Mouse (Mus musculus): ENCODE measurements around the gene Evc.

The Evc gene

DNA sequence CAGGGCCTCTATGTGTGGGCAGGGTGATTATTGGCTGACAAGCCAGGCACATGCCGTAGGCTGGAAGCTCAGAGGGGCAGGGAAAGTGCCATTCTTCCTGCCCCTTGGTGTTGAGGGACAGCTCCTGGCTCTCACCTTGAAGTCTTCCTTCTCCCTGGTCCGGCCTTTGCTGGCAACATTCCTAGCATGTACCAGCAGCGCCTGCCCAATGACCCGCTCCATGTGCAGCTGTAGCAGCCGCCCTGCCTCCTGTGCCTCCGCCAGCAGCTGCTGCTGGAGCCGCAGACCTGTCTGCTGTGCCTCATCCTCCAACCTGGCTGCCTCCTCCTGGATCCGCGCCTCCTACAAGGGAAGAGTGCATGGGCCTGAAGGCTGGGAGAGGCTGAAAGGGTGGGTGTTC is 26.7 kb downstream of the Evc start:
- DNase-seq (ENCODE audit: low spot score in 2 of 2): no peak

DNA sequence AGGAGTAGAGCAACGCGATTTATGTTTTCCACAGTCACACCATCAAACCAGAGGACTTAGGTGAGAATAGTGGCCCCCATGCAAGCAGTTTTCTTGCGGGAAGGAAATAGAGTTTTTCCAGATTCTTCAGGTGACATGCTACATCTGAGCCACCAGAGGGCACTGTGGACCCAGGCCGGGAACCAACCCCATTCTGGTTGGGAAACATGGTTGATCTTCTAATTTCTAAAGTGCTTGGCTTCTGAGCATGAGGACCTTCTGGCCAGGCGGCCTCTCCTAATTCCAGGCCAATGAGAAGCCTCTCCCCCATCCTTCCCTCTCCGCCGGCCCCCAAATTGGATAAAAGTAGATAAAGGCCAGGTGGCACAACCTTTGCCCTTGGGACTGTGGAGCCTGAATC is 38.3 kb downstream of the Evc start:
- DNase-seq (ENCODE audit: low spot score in 2 of 2): peak in 1 of 2 experiments; percentile 25

DNA sequence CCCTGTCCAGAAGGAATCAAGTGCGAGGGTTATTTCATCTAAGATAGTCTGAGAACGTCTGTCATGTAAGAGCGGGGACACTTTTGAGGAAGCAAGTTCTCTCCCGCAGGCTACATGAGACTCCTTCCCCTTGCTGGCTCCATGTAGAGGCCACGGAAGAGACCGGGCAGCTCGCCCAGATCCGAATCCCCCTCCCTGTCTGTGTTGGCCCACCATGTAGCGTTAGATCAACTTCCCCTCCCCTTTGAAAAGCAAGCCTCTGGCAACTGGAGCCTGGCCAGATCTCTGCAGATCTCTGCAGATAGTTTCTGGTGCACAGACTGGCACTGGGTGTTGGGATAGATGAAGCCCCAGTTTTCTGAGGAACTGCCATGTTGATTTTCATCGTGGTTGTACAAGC is 40.0 kb downstream of the Evc start:
- DNase-seq (ENCODE audit: low spot score in 2 of 2): no peak

DNA sequence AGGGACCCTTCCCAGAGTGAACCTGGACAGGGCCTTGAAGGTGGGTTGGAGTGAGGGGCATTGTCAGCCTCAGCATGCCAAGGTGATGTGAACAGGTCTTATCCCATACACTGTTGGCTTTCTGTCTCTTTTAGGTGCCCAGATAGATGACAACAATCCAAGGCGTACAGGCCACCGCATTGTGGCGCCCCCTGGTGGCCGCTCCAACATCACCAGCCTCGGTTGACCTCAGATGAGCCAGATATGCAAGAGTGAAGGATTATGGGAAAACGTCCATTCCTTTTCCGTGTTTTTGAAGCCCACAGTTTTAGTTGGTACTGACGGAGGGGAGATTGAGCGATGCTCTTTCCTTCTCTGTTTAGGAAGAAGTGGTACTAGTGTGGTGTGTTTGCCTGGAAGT is 45.7 kb downstream of the Evc start:
- DNase-seq (ENCODE audit: low spot score in 2 of 2): no peak

DNA sequence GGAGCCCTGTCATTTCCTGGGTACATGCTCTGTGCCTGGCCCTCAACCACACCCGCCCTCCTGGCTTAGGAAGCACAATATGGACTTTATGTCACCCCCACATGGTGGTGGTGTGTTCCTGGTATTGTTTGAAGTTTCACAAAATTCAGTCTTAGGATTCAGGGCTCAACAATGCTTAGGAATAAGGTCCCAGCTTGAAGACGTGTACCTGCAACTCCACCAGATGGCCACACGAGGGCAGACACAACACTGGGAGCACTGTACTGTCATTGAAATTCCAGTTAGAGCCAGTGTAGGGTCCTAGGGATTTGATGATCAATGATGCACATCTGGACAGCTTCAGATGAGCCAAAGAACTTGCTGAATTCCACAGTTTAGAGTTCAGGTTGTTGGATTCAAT is 47.5 kb downstream of the Evc start:
- no peak for DNase-seq (ENCODE audit: low spot score in 2 of 2)

DNA sequence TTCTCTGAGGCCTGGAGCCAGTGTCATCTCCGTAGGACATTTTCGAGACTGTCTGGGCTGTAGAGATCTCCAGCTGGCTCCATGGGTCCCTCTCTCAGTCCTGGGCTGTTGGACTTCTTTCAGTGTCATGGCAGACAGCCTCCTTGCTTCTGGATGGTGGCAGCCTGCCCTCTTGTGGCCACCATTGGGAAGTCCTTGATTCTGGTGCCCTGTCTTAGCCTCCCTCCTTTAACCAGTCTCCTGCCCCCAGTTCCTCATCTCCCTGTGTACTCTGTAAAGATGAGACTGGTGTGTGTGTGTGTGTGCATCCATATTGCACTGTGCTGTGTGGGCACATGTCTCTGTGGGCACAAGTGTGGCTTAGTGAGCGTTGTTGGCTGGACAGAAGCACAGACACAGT is 48.3 kb downstream of the Evc start:
- DNase-seq (ENCODE audit: low spot score in 2 of 2): peak in 1 of 2 experiments; percentile 43

DNA sequence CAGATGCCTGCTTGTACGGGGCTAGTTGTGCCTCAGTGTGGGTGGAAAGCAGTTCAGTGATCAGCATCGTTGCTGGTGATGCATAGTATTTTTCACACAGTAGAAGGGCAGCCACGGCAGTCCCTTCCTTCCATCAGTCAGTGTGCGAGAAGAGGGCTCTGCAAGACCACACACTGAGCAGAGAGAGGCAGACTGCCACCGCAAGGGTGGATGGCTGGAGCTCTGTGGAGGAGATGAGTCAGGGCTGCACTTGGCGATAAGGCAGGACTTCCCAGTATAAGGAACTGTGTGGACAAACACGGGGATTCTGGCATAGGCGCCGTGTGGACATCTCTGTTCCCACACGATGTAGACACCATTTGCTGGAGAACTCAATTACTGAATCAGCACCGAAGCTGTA is 55.7 kb downstream of the Evc start:
- no peak for DNase-seq (ENCODE audit: low spot score in 2 of 2)

DNA sequence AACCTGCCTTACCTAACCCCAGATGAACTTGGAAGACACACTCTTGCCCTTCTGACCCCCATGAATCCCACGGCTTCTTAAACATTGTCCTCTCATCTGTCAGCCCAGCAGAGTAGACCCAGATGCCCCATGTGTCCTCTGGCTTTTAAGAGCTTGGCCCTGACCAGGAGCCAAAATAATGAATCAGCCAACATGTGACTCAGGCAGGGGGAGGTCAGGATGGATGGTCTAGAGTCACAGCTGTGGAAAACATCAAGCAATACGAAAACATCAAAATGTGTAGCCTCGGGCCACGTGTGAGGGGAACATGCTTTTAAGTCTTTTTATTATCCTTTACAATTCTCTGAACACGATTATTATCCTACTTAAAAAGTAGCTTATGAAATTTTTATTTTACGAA is 72.9 kb downstream of the Evc start:
- no peak for DNase-seq (ENCODE audit: low spot score in 2 of 2)

DNA sequence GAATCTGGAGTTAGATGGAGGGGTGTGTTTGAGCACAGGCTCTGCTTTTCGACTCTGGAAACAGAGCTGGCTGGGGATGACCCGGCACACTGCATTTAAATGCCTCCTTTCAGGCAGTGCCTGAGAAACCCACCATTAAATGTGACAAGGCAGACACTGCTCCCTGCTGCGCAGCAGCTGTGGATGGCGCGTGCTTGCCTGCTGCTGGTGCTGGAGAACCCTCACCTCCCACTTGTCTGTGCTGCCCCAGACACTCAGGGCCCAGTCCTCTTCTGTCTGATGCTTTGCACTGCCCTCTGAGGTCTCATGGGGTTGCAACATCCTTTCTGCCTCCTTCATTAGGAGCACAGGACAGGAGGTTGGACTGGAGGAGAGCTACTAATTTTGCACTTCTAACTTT is 75.0 kb downstream of the Evc start:
- DNase-seq (ENCODE audit: low spot score in 2 of 2): no peak

DNA sequence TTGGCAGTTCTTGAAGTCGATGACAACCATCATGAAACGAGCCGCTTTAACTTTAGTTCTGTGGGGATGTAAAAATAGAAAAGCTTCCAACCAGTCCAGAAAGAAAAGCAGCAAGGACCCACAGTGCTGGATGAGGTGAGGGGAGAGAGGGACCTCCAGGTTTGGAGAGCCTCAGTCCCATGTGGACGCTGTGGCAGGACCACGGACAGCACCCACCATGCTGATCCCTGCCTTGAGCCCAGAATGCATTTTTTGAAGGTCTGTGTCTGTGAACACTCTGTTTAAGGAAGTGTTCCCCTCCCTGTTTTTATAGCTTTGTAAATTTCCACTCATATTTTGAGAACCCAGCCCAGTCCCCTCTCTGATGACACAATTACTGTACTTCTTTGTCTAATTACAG is 79.5 kb downstream of the Evc start:
- DNase-seq (ENCODE audit: low spot score in 2 of 2): peak in 1 of 2 experiments; percentile 43

DNA sequence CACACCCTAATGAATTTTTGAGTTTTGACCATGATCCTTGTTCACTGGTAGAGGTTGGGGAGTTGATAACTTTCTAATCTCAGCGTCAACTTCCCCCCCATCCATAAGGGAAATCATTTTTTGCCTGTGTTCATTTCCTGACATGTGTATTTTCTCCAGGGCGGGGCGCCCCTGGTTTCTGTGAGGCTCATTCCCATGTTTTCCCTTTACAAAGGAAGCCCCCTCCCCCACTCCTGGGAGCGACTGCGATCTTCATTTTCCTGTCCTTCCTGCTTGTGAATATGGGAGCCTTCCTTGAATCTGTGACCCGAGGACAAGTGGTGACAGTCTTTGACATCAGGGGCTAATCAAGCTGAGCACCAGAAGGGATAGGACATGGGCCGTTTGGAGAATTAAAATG is 79.9 kb downstream of the Evc start:
- DNase-seq (ENCODE audit: low spot score in 2 of 2): no peak

DNA sequence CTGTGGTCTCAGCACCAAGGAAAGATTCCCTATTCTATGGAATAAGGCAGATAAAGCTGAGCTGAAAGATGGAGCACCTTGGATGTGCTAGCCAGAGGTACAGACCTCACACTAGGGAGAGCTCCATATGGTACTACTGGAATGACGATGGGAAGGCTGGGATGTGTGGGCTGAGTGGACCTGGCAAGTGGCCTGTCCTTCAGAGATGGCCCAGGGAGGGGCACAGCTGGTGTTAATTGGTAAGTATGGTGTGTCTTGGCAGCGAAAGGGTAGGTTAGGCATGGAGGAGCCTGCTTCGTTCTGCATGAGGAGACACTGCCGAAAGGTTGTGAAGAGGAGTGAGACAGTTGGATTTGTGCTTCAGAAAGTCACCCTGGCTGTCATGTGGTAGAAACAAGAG is 82.2 kb downstream of the Evc start:
- no peak for DNase-seq (ENCODE audit: low spot score in 2 of 2)

DNA sequence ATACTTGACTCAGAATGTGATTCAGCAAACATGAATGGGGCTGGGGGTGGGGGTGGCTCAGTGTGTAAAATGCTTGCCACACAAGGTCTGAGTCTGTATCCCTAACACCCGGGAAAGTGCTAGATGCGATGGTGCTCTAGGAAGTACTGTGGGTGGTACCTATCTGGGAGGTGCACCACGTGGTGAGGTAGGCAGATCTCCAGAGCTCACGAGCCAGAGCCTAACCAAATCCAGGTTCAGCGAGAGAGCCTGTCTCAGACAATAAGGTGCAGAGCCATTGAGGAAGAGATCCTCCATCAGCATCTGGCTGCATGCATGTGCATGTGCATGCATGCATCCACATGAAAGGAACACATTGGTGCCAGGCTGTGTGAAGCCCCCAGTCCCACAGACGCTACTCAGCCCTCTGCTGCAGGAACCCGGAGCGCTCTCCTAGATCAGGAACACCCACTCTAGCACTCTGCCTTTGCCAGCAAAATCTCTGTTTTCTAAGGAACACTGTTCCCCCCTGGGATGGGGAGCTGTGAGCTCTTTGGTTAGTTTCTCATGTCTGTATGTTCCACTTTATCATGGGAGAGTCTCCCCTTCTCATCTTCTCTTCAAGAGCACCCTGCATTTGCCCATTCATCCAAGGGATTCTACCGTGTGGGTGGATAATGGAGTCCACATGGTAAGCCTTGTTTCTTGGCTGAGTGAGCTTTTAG is 84.4 kb downstream of the Evc start:
- no peak for DNase-seq (ENCODE audit: low spot score in 2 of 2)

DNA sequence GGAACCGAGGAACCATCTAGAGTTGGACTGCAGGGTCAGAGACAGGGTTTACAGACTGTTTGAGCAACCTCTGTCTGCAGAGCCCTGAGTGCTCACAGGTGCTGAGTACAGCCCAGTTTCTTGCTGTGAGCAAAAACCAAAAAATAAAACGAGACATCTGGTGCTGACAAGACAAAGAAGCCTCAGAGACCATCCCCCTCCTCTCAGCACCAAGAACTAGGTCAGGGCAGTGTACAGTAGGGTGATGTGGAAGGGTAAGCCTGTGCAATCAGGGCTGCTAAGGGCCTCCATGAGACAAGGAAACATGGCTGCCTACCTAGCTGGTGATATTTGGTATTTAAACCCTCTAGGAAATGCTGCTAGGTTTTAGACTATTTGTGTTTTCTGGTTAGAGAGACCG is 85.1 kb downstream of the Evc start:
- DNase-seq (ENCODE audit: low spot score in 2 of 2): no peak

DNA sequence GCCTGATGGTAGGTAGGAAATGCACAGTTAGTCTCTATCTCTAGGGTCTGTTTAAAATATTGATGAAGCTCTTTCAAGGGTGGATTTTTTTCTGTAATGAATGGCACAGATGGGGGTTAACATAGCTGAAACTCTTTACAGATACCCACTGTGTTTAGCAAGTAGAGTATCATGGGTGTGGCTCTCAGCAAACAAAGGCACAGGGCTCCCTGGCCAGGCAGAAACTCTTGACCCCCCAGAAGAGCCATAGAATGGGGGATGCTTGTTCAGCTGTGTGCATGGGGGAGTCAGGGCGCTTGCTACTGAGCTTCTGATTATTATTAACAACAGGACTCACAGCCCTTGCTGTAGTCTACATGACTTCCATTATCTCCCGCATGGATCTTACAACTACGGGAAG is 87.8 kb downstream of the Evc start:
- no peak for DNase-seq (ENCODE audit: low spot score in 2 of 2)

DNA sequence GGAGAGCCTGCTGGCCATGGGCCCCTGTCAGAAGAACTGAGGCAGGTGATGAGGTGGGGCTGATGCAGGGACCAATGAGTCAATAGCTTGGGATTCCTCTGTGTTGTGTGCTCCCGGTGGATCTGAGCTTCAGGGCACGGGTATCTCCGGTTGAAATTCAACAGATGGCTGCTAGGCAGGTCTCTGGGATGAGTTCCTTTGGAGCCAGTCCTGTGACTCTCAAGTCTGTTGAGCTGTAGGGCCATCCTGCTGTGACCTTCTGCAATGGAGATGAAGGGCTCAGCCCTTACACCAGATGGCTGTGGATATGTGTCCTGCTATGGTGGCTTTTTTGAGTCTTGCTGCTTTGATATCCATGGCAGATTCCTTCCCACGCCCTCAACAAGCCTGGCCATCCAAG is 89.2 kb downstream of the Evc start:
- no peak for DNase-seq (ENCODE audit: low spot score in 2 of 2)

DNA sequence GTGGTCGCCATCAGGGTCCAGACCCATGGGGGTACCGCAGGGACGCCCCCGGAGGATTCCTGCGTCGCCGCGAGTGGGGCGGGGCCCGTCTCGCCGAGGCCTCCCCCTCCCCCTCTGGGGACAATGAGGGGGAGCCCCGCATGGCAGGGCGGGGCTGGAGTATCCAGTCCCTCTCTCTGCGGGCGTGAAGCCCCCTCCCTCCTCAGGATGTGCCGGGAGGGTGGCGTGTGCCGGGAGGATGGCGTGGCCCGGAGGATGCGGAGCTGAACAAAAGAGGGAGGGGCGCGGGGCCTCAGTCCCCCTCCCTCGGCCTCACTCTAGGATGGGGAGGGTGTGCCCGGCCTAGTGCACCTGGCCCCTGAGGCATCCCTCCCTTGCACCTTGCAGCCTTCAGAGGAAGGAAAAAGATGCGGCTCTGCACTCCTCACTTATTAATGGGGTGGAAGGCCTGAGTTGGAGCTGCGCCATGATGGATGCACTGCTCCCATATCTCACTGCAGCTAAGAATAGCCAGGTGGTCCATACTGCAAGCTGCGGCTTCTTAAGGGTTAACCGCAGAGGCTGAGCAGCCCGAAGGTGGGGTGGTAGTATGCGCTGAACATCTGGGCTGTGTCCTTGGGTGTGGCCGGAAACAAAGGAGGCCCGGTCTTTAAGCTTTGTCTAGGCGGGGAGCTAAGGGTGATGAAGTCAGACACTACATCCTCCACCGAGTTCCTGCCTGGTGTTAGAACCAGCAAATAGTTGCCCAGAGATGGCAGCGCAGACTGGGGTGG is 90.4 kb downstream of the Evc start:
- no peak for DNase-seq (ENCODE audit: low spot score in 2 of 2)

DNA sequence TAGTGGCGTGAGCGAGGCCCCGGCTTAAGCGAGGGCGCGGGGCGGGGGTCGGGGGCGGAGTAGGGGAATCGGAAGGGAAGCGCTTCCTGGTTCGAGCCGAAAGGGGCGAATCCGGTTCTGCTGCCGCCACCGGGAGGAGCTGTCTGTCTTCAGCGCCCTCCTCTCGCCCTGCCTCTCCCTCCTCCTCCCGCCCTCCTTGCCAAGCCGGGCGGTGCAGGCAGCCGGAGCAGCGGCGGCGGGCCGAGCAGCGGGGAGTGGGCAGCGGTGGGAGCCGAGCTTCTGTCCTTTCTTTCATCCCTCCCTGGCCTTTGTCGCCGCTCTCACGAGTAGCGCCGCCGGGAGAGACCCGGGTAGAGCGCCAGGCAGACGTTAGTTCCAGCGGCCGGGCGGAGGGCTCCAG is 91.0 kb downstream of the Evc start:
- peak in 1 of 2 experiments; percentile 20 for DNase-seq (ENCODE audit: low spot score in 2 of 2)

DNA sequence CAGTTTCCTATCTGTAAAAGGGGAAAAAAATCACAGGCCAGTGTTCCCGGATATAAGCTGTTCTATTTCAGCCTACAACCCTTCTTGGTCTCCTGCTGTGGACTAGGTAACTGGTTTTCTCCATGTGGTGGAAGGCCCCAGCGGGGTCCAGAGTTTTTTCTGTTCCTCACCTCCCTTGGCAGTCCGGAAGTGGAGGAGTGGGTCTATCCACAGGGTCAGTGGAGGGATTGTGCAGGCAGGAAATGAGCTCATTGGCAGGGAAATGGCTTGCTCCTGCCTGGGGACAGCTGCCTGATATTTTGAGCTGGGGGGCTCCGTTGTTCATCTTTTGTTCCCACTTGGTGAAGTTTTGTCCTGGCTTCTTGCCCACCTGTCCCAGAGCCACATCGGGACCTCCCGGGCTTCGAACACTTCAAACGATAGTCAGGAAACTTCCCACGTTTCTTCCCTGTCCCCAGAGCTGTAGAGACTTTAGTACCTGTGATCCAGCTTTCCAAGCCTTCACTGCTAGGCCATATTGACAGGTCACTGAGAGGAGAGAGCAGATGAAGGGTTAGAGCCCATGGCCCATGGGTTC is 91.9 kb downstream of the Evc start:
- DNase-seq (ENCODE audit: low spot score in 2 of 2): no peak

DNA sequence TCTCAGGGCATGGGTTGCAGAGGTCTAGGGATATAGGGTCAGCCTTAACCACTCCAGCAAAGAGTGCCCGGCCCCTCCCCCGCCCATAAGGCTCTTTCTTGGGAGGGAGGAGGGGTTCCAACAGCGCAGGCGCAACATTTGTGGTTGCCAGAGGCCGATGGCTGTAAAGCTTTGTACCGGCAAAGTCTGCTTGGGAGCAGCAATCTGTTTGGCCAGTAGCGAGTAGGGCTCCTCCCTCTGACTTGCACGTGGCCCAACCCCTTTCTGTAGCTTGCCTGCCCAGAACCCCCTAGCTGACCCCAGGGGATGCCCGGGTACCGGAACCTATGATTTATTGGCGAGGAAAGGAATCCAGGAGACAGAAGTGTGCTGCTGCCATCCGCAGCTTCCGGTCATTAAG is 92.5 kb downstream of the Evc start:
- no peak for DNase-seq (ENCODE audit: low spot score in 2 of 2)

DNA sequence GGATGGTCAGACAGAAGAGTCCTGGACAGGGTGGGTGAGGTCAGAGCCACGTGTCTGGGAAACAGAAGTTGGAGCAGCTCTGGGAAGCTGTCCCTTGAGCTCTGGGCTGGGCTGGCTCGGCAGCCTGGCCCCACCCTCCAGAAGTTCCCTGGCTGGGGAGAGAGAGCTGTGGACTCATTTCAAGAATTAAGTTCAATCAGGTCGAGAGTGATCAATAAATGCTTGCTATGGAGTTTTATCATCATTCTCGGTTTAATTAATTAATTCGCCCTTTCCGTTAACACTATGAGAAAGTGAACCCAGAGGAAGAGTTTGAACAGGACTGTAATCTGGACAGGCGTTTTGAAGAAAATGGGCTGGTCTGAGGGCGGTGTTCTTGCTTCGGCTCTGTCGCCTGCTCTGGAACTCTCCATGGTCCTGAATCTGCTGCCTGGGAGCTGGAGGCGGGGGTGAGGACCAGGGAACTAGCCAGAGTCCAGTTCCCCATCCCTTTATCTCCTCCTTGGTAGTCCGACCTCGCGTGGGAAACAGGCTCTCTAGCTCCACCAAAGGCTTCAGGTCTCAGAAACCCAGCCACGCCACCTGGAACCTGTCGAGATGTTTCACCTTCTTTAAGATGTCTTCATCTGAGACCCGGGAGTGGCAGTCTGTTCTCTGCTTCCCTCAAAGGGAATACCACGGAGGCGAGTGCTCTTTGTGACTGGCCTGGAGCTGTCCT is 93.4 kb downstream of the Evc start:
- DNase-seq (ENCODE audit: low spot score in 2 of 2): peak; percentile 11 to 59

DNA sequence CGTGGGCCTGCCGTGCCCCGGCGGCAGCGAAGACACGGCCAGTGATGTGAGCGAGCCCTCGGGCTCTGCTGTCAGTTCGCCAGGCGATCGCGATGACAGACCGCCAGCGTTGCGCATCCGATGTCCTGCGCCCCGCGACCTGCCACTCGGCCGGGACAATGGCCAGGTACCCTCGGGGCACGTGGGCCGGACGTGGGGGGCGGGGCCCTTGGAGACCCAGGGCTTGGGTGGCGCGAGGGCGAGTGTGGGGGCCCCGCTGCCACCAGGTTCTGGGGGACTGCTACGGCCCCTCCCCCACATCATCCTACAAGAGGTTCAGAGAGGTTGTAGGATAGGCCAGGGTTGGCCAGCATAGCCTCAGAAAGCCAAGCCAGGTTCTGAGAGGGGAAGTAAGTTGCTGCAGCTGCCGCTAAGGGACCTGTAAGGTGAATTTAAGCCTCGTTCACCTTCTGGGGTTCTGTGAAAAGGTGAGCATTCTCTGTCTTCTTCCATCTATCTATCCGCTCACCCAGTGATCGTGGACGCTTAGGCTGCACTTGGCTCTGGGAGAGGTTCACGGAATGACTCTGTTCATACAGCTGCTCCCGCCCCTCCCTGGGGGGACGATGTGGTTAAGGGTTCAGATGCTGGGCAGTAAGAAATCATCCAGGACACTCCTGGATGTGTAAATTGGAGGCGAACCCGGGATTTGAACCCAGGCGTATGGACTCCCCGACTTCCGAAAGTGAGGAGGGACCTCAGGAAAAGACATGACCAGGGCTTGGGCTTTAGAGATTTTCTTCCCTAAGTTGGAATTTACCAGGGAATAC is 94.1 kb downstream of the Evc start:
- DNase-seq (ENCODE audit: low spot score in 2 of 2): no peak

All from spleen, postnatal 10 days (tissue).